Mouse (Mus musculus): ENCODE measurements around the gene Nkx2-3.

Nkx2-3 gene

DNA sequence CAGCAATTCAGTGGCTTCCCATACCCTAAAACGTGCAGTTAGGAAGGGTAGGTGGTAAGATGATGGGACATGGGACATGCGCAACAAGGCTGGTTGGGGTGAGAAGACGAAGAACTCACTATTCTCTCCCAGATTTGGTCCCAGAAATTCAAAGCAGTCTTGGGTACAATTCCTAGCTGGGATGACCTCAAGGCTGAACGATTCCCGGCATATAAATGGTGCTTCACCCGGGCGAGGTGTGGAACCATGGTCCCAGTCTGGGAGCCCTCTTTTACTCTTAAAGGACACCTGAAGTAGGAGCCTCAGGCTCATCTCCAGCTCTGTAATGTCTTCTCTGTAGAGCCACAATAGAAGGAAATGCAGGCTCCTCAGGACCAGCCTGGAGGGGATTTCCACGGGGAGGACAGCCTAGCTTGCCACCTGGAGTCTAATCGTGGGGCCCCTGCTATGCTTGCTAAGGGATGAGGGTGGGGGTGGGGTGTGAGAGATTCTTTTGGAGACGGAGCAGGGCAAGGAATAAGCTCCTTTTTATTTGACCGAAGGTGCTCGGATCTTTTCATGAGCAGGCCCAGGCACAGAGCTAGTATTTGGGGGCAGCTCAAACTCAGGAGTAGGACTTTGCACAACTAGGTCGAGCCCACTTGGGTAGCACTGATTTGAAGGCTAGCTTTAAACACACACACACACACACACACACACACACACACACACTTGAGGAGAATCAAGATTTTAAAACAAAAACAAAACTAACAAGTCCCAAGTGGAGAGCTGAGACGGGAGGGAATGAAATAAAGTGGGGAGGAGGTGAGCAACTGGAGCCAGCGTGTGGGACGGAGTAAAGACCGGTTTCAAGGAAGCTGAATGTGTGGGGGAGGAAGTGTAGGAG is 6.2 kb upstream of the Nkx2-3 start:
- no peak for DNase-seq

GRCm38 (mm10) chr19:43606552-43607530 is 5.3 kb upstream of the Nkx2-3 start:
- no peak for DNase-seq

GRCm38 (mm10) chr19:43607842-43608680 is 4.1 kb upstream of the Nkx2-3 start:
- DNase-seq: no peak

DNA sequence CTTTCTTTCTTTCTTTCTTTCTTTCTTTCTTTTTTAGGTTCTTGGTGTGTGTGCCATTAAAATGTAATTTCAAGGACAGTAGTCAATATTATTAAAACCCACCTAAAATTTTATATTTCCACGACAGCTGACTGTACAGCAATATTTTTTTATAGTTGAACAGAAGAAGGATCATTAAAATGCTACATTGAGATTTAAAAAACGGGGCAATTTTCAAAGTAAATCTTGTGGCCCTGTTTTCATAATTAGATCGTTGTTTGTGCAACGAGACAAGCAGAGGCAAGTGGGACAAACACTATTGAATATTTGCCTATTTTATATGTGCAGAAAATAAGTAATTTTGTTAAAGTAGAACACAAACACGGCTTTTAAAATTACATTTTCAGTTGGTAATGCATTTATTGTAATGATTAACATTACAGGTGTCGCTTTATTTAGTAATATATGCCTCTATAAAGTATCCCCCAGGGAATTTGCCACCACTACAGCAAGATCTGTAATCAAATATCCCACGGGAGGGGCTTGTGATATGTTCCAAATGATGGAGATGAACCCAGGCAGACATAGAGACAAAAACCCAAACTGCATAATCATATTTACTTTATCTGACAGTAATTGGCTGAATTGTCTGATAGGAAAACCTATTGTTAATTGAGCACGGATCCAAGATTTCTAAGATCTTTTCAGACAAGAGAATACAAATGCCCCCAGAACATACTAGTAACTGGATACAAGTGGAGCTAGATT is 3.2 kb upstream of the Nkx2-3 start:
- no peak for DNase-seq

DNA sequence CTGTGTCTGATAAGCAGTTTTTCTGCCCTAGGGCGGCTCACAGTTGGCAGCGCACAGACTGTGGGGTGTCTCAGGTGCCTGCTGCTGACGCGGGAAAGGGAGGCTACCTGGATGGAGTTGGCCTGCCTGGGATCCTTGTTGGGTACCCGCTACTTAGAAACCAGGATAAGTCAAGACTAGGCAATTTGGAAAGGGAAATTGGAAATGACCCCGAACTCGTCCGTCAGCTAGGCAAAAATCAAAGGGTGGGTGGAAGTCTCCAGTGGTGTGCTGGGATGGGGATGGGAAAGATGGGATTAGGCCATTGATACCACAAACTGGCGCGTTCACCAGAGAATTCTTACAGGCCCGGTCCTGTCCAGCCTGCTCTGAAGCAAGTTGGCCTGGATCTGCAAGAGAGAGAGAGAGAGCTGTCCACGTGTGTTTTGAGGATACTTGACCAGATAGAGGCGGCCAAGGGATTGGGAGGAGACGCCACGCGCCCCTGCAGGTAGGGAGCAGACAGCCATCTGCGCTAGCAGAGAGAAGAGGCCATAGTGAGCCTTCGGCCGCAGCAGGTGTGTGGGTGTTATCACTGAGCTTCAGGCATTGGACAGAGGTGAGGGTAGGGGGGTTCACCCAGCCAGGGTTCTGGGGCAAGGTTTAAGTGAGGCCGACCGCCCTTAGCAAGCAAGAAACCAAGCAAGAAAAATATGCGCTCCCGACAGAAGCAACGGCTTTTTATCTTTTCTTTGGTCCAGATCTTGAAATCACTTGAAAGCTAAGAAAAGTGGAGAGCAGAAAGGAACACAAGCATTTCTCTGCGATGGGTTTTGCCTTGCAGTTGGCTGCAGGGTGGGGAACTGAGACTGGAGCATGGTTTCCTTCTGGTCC is 2.4 kb upstream of the Nkx2-3 start:
- DNase-seq: no peak

DNA sequence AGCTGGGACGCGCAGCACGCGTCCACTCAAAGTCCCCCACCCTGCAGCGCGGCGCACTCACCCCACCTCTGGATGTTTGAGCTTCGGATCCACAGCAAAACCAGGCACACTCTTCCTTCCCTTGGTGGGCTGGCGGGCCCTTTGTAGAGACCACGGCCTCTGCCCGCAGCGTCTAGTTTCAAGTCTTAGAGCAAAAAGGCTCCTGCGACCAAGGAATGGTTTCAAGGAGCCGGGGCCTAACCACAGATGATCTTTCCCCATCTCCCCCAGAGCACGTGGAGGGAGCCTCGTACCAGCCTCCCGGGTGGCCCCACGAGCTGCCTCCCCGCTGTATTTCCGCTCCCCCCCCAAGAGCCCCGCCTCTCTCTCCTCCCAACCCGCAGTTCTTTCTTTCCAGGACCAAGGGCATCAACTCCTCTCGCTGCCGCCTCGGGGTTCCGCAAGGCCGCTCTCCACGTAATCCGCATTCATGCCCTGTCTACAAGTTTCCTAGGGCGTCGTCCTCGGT is 1.7 kb upstream of the Nkx2-3 start:
- DNase-seq: peak; percentile 8

DNA sequence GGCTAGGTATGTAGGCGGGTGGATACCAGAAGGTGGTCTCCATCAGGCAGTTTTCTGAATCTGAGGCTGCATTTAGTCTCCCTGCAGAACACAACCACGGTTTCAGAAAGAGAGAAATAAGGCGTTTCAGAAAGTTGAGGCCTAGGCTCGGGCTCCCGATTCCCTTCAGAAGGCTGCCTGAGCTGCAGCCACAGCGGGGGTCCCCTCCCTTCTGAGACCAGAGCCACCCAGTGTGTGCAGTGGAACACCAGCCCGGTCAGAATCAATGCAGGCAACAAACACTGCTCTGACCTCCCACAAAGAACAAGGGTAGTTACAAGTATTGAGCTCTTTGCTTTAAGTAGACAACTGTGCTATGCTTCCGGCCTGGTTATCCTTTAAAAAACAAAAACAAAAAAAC is 1.0 kb upstream of the Nkx2-3 start:
- DNase-seq: no peak

DNA sequence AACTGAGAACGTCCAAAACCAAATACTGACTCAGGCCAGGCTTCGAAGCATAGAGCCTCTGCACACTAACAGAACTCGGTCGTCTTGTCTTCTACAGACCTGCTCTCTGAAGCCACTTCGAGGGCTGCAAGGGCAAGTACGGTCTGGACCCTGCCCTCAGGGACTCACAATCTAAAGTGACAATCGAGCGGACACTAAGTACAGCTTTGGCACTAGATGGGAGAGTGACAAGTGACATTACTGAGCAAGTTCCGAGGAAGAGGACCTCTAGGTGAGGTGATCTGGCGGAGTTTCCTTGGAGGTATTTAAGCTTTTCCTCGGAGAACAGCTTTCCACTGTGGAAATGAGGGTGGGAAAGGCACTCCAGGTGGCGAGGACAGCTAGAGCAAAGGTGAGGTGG is 564 bp upstream of the Nkx2-3 start:
- DNase-seq: no peak

GRCm38 (mm10) chr19:43612501-43612971 is 411 bp downstream of the Nkx2-3 start:
- DNase-seq: no peak

DNA sequence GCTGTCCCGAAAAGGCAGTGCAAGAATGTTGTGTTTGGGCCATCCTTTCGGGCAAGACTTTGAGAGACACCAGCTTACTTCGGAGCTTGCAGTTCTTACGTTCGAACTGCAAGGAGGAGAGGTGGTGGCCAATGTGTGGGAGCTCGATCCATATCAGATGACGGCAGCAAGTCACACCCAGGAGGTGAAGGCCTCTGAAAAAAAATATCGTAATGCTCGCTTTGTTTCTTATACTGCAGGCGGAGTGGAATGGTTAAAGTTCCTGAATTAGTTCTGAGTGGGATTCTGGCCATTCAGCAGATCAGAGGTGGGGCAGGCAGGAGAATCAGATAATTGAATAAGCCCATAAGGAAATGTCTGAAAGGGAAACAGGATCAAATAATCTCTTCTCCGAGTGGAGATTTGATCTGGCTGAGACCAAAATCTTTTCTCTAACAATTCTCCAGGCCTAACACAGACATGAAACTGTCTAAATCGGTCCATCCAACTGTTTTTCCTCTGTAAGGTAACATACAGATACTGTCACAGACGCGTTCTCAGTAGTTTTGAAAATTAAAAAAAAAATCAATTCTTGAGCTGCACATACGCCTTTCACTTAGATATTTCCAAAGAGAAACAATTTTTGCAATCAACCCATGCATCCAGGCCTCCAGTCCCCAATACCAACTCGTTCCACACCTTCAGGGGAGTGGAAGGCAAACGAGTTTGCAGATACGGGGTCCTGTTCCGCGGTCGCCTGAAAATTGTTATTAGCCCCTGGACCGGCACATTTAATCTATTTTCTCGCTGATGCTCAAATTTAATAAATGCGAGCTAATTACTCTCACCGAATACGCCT is 1.4 kb downstream of the Nkx2-3 start:
- DNase-seq: no peak

- peak; percentile 9 for DNase-seq
These were observed 2.4 kb downstream of the Nkx2-3 start for GRCm38 (mm10) chr19:43614341-43615073.

DNA sequence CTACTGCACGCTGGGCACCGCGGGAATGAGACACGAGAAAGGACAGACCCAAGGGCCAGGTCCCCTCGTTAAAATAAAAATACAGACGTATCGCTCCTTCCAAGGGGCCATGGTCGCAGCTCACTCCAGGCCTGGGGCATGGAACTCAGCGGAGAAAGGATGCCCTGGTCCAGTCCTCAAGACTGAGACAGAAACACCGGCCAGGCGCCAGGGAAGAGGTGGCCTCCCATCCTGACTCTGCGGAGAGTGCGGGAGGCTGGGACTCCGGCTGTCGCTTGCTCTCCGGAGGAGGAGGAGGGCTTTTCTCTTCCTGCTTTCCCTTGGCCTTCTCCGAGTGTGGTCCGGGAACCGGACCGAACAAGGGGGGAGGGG is 2.9 kb downstream of the Nkx2-3 start:
- no peak for DNase-seq

GRCm38 (mm10) chr19:43615571-43616414 is 3.7 kb downstream of the Nkx2-3 start:
- no peak for DNase-seq

DNA sequence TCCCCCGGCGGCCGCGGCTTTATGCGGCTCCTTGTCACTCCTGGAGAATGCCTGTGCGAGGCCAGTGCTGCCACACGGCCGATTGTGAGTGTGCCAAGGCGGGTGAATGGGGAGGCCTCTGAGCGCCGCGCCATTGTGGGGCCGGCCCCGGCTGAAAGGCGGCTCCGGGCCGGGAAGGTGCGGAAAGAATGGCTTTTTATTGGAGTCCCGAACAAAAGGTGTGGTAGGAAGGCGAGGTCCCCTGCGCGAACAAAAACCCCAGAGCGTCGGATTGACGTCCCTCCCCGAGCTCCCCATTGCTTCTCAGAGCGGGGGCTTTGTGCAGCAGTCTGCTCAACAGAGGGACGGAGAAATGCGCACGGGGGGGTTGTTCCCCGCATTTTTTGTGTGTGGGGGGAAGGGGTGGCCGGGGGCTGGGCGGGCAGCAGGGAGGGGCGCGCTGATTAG is 4.3 kb downstream of the Nkx2-3 start:
- DNase-seq: no peak

- no peak for DNase-seq
These were observed 4.8 kb downstream of the Nkx2-3 start for GRCm38 (mm10) chr19:43616889-43617288.

- DNase-seq: no peak
These were observed 5.7 kb downstream of the Nkx2-3 start for GRCm38 (mm10) chr19:43617761-43618349.

DNA sequence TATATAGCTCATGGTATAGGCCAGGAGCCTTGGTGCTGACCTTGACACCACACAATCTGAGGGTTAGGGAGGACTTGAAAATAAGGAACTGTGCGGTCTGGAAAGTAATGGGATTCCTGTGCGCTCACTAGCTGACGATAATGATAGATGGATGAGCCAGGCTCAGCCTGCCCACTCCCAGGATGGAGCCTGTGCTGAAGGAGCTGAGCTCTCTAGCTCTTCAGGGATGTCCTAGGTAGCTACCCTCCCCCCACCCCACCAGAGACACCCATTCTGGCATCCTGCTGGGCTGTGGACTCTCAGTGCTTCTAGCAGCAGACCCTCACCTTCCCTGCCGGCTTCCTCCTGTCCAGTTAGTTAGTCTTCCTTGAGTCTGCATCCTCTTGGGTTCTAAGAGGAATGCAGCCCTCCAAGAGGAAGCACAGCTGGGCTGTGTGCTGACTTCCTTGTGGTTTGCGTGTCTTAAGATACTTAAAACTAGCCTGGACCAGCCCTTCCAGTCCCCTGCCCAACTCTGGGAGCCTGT is 6.4 kb downstream of the Nkx2-3 start:
- DNase-seq: no peak
